Mouse (Mus musculus) lung, adult 2 months (tissue): ENCODE data around the gene Dsn1.

Experiments
- CTCF ChIP-seq: fragments of 200-500 bp; IDR thresholded peaks from 2 replicates; pipeline ENCODE4 v1.5.1; 2011; ENCODE audit warnings: mild to moderate bottlenecking, low read length, control low read depth; ENCODE audit not compliant: insufficient read depth
- POLR2A ChIP-seq: fragments of 200-500 bp; IDR thresholded peaks from 2 replicates; pipeline ENCODE4 v1.6.1; 2011; ENCODE audit warnings: low read depth, mild to moderate bottlenecking, control low read depth, low read length, borderline replicate concordance; ENCODE audit errors: extremely low read depth

DNA sequence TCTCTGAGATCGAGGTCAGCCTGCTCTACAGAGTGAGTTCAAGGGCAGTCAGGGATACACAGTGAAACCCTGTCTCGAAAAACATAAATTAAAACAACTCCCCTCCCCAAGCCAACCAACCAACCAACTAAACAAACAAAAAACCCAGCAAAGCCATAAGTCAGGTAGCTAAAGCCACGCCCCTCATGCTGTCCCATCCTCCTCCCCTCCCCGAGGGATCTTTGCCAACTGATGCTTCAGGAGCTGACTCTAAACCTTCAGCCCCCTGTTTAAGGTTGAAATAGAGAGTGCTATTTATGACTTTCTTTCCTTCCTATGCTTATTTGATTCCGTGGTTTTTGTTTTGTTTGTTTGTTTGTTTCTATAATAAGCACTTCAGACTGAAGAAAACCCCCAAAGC lies 40.0 kb upstream of the Dsn1 start:
- TF ChIP-seq CTCF (no peak), POLR2A (no peak)
